Mouse (Mus musculus) liver, adult 2 months (tissue): Measurements from ENCODE around the gene Gtf2i. TPM values are rescaled to one million over a fixed set of nuclear protein-coding genes. Genes with fewer than 3 reads are reported as not detected.

Experiments
- DNase-seq: peaks from one replicate; pipeline ENCODE4 v3.0.0-alpha.2; 2011; ENCODE audit warnings: low read depth, low spot score; ENCODE audit errors: extremely low read depth
- H3K27ac ChIP-seq: fragments of 200-500 bp; replicated peaks from 2 replicates; pipeline ENCODE4 v1.5.1; 2012; ENCODE audit warnings: low read depth, mild to moderate bottlenecking, control low read depth, inconsistent platforms, low read length; ENCODE audit not compliant: insufficient read depth
- H3K27me3 ChIP-seq: fragments of 200-500 bp; 2 replicates; pipeline ENCODE4 v1.6.1; 2012; ENCODE audit warnings: mild to moderate bottlenecking, moderate library complexity, low read length, inconsistent platforms; ENCODE audit not compliant: control insufficient read depth, insufficient read depth
- H3K36me3 ChIP-seq: fragments of 200-500 bp; 2 replicates; pipeline ENCODE4 v1.6.1; 2012; ENCODE audit warnings: low read length, inconsistent platforms; ENCODE audit not compliant: control insufficient read depth, insufficient read depth
- H3K4me1 ChIP-seq: fragments of 200-500 bp; 2 replicates; pipeline ENCODE4 v1.6.1; 2011; ENCODE audit warnings: low read length; ENCODE audit not compliant: control insufficient read depth, insufficient read depth
- H3K4me3 ChIP-seq: fragments of 200-500 bp; 2 replicates; pipeline ENCODE4 v1.5.1; 2011; ENCODE audit warnings: low read depth, mild to moderate bottlenecking, control low read depth, low read length, moderate library complexity; ENCODE audit not compliant: insufficient read depth
- H3K79me2 ChIP-seq: fragments of 200-500 bp; 2 replicates; pipeline ENCODE4 v1.6.1; 2012; ENCODE audit warnings: inconsistent platforms, mild to moderate bottlenecking, low read length, moderate library complexity; ENCODE audit not compliant: control insufficient read depth, insufficient read depth
- H3K9ac ChIP-seq: fragments of 200-500 bp; 2 replicates; pipeline ENCODE4 v1.6.1; 2012; ENCODE audit warnings: low read depth, mild to moderate bottlenecking, control low read depth, inconsistent platforms, low read length
- CTCF ChIP-seq: fragments of 200-500 bp; IDR thresholded peaks from 2 replicates; pipeline ENCODE4 v1.5.1; 2011; ENCODE audit warnings: low read depth, low read length, control low read depth
- POLR2A ChIP-seq: fragments of 200-500 bp; IDR thresholded peaks from 2 replicates; pipeline ENCODE4 v1.6.1; 2011; ENCODE audit warnings: low read length, control low read depth; ENCODE audit not compliant: insufficient read depth; ENCODE audit errors: extremely low read depth
- WGBS: fragments of 180-500 bp; shearing (Covaris S2); methylation state at CpG from one replicate; pipeline ENCODE4 v1.1.7; 2018; 5-methylcytosine and 5-hydroxymethylcytosine counted together
- polyA plus RNA-seq: library from polyadenylated mRNA; depleted of rRNA; stranded (reverse); fragments of >200 nt; gene quantifications from 2 replicates; pipeline ENCODE4 v1.2.3, GENCODE M21; 2012
- total RNA-seq: library from RNA; depleted of rRNA; stranded (reverse); fragments of >200 nt; gene quantifications from 2 replicates; pipeline ENCODE4 v1.2.3, GENCODE M21; 2014

Gene Gtf2i
- total and polyA plus RNA-seq, 2 experiments: 31.7 to 54.2 TPM

- no peak for DNase-seq
- no peak overlapping the region for H3K9ac ChIP-seq
- TF ChIP-seq POLR2A: no peak
- no peak for TF ChIP-seq CTCF
- no peaks in the 10 kb centered on the region for H3K4me1 ChIP-seq
- H3K27ac ChIP-seq: no peak overlapping the region
- no peaks in the 10 kb centered on the region for H3K79me2 ChIP-seq
- H3K36me3 ChIP-seq: peaks cover 63% of the 10 kb centered on the region
- H3K4me3 ChIP-seq: no peak overlapping the region
- no peaks in the 10 kb centered on the region for H3K27me3 ChIP-seq
- 92% methylated on average over 13 of the region's 13 CpGs for WGBS
Observed at GRCm38 (mm10) chr5:134257349-134258031, 57.1 kb downstream of the Gtf2i start.

GRCm38 (mm10) chr5:134255294-134255693 is 59.3 kb downstream of the Gtf2i start:
- 94% methylated on average over 10 of the region's 10 CpGs for WGBS
- H3K79me2 ChIP-seq: no peaks in the 10 kb centered on the region
- H3K4me3 ChIP-seq: no peak overlapping the region
- H3K27me3 ChIP-seq: no peaks in the 10 kb centered on the region
- H3K9ac ChIP-seq: no peak overlapping the region
- TF ChIP-seq CTCF (no peak), POLR2A (no peak)
- no peak overlapping the region for H3K27ac ChIP-seq
- no peaks in the 10 kb centered on the region for H3K4me1 ChIP-seq
- DNase-seq: no peak
- peaks cover 59% of the 10 kb centered on the region for H3K36me3 ChIP-seq

GRCm38 (mm10) chr5:134253806-134254205 is 60.8 kb downstream of the Gtf2i start:
- WGBS: 85% methylated on average over 3 of the region's 3 CpGs
- Histone ChIP-seq H3K36me3 (peaks cover 60% of the 10 kb centered on the region), H3K79me2 (no peaks in the 10 kb centered on the region), H3K9ac (no peak overlapping the region), H3K4me1 (no peaks in the 10 kb centered on the region), H3K4me3 (no peak overlapping the region), H3K27ac (no peak overlapping the region), H3K27me3 (no peaks in the 10 kb centered on the region)
- DNase-seq: no peak
- TF ChIP-seq POLR2A (no peak), CTCF (no peak)

GRCm38 (mm10) chr5:134251083-134251482 is 63.5 kb downstream of the Gtf2i start:
- Histone ChIP-seq H3K27ac (no peak overlapping the region), H3K4me1 (no peaks in the 10 kb centered on the region), H3K9ac (no peak overlapping the region), H3K4me3 (no peak overlapping the region), H3K36me3 (peaks cover 71% of the 10 kb centered on the region), H3K79me2 (no peaks in the 10 kb centered on the region), H3K27me3 (no peaks in the 10 kb centered on the region)
- no peak for TF ChIP-seq CTCF
- TF ChIP-seq POLR2A: no peak
- DNase-seq: no peak
- WGBS: 97% methylated on average over 4 of the region's 4 CpGs

- Histone ChIP-seq H3K4me1 (no peaks in the 10 kb centered on the region), H3K36me3 (peaks cover 71% of the 10 kb centered on the region), H3K9ac (no peak overlapping the region), H3K27ac (no peak overlapping the region), H3K27me3 (no peaks in the 10 kb centered on the region), H3K79me2 (no peaks in the 10 kb centered on the region), H3K4me3 (no peak overlapping the region)
- WGBS: 93% methylated on average over 3 of the region's 3 CpGs
- TF ChIP-seq CTCF: no peak
- no peak for TF ChIP-seq POLR2A
- no peak for DNase-seq
Observed at GRCm38 (mm10) chr5:134250601-134251000, 64.0 kb downstream of the Gtf2i start.

GRCm38 (mm10) chr5:134249245-134249649 is 65.3 kb downstream of the Gtf2i start:
- 94% methylated on average over 8 of the region's 8 CpGs for WGBS
- peaks cover 65% of the 10 kb centered on the region for H3K36me3 ChIP-seq
- no peak overlapping the region for H3K27ac ChIP-seq
- no peaks in the 10 kb centered on the region for H3K27me3 ChIP-seq
- TF ChIP-seq CTCF (no peak), POLR2A (no peak)
- H3K79me2 ChIP-seq: no peaks in the 10 kb centered on the region
- H3K4me3 ChIP-seq: no peak overlapping the region
- H3K9ac ChIP-seq: no peak overlapping the region
- no peak for DNase-seq
- H3K4me1 ChIP-seq: no peaks in the 10 kb centered on the region
